Mouse (Mus musculus) lung, postnatal 25 days (tissue): Measurements from ENCODE around the gene Jagn1.
A peak's percentile ranks its signal among the peaks of the same experiment; 100 is the strongest.

Source experiments
- DNase-seq: peaks from one replicate; pipeline ENCODE4 v3.0.0; 2022; ENCODE audit warnings: low spot score

Gene Jagn1

DNA sequence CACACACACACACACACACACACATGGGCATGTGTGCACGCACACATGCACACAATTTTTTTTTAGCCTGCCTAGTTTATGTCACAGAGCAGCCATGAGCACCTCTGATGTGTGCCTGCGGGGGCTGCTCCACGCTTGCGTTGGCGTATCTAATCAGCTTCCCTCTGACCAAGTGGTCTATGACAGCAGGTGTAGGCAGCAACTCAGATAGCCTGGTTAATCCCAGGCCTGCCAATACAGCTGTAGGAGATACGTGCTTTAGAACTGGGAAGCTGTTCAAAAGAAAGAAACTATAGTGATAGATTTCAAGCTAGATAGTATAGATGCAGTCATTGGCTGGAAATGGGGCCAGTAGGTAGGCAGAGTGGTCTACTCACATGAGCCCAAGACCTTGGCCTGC lies 31.3 kb downstream of the Jagn1 start:
- DNase-seq, result no peak

DNA sequence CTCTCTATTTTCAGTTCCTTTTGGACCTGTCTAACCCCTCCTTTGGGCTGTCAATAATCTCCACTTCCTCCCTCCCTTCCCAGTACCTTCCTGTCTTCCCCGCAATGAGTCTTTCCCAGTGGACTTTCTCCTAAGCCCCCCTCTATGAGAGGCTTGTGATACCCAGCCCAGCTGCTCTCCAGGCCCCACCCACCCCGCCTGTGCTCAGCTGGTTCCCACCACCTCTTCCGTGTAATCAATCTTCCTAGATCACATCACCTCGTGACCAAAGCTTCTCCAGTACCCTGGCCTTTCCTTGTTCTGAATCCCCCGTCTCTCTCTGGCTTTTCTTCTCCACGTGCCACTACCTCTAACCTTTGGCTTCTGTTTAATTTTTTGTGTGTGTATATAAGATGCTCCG lies 35.0 kb downstream of the Jagn1 start:
- no peak for DNase-seq

DNA sequence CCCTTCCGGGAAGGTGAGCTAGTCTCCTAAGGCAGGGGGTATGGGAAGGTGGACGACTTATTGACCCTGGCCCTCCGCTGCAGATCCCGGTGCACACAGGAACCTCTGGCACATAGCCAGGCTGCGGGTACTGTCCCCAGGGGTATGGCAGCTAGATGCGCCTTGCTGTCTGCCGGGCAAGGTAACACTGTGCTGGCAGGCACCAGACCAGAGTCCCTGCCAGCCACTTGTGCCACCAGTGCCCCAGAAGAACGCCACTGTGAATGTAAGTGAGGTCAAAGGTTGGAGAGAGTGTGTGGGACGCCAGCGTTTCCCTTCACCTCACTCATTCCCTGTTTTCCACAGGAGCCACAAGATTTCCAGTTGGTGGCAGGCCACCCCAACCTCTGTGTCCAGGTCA lies 36.5 kb downstream of the Jagn1 start:
- no peak for DNase-seq

DNA sequence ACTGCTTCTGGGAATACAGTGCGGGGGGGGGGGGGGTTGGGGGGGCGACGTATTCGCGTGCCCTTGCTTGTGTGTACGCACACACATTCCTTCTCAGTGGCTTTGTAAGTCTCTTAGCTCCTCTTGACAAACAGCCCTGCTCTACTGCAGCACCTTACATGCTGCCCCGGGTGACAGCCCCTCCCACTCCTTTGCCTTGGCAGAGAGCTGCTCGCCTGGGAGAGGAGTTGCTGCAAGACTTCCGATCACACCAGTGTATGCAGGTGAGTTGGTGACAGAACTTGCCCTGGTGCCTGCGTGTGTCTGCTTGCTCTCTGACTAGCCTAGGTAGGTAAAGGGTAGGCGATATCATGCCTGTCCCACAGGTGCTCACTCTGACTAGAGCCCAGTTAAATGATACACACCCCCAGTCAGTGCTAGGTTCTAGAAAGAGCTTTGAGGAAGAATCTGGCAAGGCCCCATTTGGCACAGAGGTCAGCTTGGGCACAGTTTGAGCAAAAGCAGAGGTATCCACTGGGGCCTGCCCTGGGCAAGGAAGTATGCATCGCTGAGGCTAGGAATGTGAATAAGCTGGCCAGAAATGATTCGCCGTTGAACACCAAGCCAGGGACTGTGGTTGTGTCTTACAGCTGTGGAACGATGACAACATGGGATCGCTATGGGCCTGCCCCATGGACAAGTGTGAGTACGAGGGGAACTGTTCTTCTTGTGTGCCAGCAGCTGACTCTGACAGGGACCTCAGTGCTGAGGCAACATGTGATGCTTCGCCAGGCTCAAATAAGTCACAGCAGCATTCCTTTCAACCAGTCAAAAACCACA lies 38.4 kb downstream of the Jagn1 start:
- DNase-seq, result peak; percentile 50

DNA sequence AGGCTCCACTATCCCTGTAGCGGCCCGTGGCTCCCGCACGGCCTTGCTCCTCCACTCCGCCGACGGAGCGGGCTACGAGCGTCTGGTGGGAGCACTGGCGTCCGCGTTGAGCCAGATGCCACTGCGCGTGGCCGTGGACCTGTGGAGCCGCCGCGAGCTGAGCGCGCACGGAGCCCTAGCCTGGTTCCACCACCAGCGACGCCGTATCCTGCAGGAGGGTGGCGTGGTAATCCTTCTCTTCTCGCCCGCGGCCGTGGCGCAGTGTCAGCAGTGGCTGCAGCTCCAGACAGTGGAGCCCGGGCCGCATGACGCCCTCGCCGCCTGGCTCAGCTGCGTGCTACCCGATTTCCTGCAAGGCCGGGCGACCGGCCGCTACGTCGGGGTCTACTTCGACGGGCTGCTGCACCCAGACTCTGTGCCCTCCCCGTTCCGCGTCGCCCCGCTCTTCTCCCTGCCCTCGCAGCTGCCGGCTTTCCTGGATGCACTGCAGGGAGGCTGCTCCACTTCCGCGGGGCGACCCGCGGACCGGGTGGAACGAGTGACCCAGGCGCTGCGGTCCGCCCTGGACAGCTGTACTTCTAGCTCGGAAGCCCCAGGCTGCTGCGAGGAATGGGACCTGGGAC lies 40.2 kb downstream of the Jagn1 start:
- DNase-seq, result no peak

DNA sequence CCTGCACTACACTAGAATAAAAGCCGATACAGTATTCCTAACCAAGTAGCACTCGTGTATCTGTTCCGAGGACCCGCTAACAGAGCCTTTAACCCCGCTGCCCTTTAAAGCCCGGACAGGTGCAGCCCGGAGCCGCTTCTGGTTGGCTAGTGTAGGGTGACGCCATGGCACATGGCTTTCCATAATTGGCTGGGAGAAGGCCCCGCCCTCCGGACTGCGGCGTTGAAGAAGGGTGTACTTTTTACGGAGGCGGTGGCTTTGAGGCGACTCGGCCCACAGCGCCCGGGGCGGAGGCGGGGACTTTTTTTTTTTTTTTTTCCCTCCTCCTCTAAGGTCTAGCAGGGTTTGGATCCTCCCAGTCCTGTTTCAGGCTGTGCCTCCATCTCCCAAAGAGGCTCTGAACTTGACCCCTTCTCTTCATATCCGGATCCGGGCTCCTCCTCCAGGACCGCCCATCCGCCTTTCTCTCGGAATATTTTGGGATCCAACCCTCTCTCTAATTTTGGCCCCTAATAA lies 40.8 kb downstream of the Jagn1 start, which contains the start of gene Creld1:
Gene Creld1 (plus strand): TSS at position 198 of the 516 bp plus-strand sequence.
- DNase-seq, result peak; percentile 97

DNA sequence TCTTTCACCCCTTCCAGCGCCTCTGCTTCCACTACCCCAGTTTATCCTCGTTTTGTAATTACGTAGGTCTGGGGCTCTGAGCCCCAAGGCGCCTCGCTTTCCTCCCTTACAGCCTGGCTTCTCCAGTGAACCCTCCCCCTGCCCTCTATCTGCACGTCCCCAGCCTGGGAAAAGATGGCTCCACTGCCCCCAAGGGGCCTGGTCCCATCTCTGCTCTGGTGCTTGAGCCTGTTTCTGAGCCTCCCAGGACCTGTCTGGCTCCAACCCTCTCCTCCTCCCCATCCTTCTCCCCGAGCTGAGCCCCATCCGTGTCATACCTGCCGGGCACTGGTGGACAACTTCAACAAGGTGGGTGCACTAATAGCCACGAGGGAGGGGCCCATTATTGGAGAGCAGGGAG lies 41.4 kb downstream of the Jagn1 start:
- DNase-seq, result no peak

DNA sequence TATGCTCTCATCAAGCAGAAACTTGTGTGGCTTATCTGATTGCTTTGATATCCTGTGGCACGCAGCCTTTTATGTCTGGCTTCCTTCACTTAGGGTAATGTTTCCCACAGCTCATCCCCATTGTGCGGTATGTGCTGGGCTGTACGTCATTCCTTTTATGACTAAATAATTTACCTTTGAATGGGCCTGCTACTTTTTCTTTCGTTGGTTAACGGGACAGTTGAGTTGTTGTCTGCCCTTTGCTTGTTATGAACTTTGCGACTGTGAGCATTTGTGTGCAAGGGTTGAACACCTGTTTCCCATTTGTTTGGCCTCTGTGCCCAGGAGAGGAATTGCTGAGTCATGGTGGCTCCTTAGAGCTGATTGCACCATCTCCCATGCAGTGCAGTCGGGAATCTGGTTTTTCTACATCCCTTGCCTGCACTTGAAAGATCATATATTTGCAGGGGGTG lies 44.8 kb downstream of the Jagn1 start:
- peak; percentile 69 for DNase-seq

DNA sequence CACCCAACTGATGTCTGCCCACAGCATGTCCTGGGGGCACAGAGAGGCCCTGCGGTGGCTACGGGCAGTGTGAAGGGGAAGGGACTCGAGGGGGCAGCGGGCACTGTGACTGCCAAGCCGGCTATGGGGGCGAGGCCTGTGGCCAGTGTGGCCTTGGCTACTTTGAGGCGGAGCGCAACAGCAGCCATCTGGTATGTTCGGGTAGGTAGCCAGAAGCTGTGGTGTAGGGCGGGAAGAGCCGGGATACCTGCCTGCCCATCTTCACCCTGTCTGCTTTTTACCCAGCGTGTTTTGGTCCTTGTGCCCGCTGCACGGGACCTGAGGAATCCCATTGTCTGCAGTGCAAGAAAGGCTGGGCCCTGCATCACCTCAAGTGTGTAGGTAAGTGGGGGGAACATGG lies 47.0 kb downstream of the Jagn1 start:
- DNase-seq, result no peak

DNA sequence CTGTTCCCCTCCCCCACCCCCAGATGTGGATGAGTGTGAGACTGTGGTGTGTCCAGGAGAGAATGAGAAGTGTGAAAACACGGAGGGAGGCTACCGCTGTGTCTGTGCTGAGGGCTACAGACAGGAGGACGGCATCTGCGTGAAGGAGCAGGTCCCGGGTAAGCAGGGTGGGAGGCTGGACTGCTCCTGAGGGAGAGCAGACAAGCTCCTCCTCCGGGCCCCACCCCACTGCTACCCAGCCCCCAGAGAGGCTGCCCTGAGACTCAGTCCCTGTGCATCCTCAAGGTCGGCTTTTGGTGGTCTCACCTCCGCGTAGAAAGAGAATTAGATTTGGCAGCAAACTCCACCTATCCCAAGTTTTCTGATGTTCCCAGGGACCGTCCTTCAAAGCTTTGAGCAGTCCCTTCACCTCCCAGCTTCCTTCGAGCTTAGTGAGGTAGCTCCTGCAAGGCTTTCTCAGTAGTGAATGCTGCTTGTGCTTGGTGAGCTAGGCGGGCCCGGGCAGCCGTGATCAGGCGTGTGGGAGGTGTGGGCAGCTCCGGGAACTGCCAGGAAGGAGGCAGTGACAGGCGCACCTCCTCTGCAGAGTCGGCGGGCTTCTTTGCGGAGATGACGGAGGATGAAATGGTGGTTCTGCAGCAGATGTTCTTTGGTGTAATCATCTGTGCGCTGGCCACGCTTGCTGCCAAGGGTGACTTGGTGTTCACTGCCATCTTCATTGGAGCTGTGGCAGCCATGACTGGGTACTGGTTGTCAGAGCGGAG lies 49.9 kb downstream of the Jagn1 start:
- no peak for DNase-seq

DNA sequence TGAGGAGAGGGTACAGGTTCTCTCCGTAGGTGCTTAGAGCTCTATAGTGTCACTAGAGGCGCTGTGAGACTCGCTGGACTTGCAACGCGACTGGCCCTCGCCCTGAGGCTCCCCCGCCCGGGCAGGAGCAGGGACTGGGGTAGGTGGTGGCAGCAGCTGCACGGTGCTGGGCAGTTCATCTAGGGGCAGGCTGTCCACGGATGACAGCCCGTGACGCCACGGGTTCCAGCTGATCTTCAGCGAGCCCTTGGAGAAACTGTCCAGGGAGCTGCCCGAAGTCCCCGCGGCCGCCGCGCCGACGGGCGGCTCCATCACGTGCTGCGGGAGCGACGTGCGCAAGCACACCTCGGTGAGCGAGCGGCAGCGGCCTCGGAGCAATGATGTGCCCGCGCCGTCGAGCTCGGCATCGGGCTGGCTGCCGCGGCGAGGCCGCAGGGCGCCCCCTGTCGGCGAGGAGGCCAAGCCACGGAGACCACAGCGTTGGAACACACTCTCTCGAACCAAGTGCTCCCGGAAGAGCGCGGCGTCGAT lies 52.0 kb downstream of the Jagn1 start:
- DNase-seq, result peak; percentile 82

DNA sequence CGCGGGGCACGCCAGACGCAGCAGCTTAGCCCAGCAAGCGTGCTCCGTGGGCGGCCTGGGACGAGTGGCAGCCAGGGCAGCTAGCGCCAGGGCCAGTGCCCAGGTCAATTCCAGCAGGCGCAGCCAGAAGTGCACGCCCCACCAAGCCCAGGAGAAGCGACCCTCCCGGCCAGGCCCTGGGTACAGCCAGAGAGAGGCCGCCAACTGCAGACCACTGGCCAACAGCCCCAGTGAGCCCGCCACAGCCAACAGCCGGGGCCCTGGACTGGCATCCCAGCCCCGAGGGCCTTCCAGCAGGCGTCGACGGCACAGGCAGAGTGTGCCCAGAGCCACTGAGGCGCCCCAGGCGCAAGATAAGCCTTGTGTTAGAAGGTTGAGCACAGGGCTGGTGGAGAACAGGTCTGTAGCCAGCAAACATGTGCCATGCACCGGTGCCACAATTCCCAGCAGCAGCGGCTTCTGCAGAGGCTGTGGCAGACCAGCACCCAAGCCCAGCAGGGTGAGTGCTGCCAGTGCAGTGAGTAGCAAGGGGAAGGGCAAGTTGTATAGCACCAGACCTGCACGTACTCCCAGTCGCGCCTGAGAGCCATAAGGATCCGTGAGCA lies 52.8 kb downstream of the Jagn1 start:
- DNase-seq, result no peak
